Mouse (Mus musculus) liver, embryonic 13.5 days (tissue): ENCODE data around the gene Erp27. TPM values are rescaled to one million over a fixed set of nuclear protein-coding genes. Genes with fewer than 3 reads are reported as not detected.
"Not testable (repeated sequence)": the region's sequence is repeated elsewhere in the genome, so short reads cannot be mapped to it uniquely, and the experiment has no call there.

Experiments used
- ATAC-seq: fragments of 200-750 bp; cut with Nextera tagmentation; 2 replicates; pipeline ENCODE4 v1.8.0; 2017; ENCODE audit warnings: low read depth, mild to moderate bottlenecking, moderate number of reproducible peaks, moderate library complexity
- DNase-seq: peaks from one replicate; pipeline ENCODE4 v3.0.0; 2022
- H3K27ac ChIP-seq: fragments of 300-500 bp; sonication (generic); 2 replicates; pipeline ENCODE4 v1.5.1; 2015; ENCODE audit warnings: moderate library complexity, mild to moderate bottlenecking, inconsistent platforms
- H3K27me3 ChIP-seq: fragments of 300-500 bp; sonication (generic); 2 replicates; pipeline ENCODE4 v1.6.1; 2015; ENCODE audit warnings: mild to moderate bottlenecking, inconsistent platforms
- H3K36me3 ChIP-seq: fragments of 300-500 bp; sonication (generic); 2 replicates; pipeline ENCODE4 v1.6.1; 2015; ENCODE audit warnings: mild to moderate bottlenecking, inconsistent platforms
- H3K4me1 ChIP-seq: fragments of 300-500 bp; sonication (generic); replicated peaks from 2 replicates; pipeline ENCODE4 v1.6.1; 2015; ENCODE audit warnings: inconsistent platforms
- H3K4me2 ChIP-seq: fragments of 300-500 bp; sonication (generic); 2 replicates; pipeline ENCODE4 v1.6.1; 2015; ENCODE audit warnings: inconsistent platforms, mild to moderate bottlenecking, moderate library complexity
- H3K4me3 ChIP-seq: fragments of 300-500 bp; sonication (generic); replicated peaks from 2 replicates; pipeline ENCODE4 v1.5.1; 2015; ENCODE audit warnings: mild to moderate bottlenecking, inconsistent platforms
- H3K9ac ChIP-seq: fragments of 300-500 bp; sonication (generic); 2 replicates; pipeline ENCODE4 v1.6.1; 2015; ENCODE audit warnings: mild to moderate bottlenecking, inconsistent platforms
- H3K9me3 ChIP-seq: fragments of 300-500 bp; sonication (generic); replicated peaks from 2 replicates; pipeline ENCODE4 v1.6.1; 2016; ENCODE audit warnings: inconsistent platforms
- WGBS: fragments of 180-500 bp; shearing (Covaris S2); methylation state at CpG from one replicate; pipeline ENCODE4 v1.1.7; 2015; ENCODE audit not compliant: insufficient replicate concordance; 5-methylcytosine and 5-hydroxymethylcytosine counted together
- polyA plus RNA-seq: library from polyadenylated mRNA; unstranded; fragments of >200 nt; fragmentation: Nextera tagmentation; extraction: Ambion mirVana; gene quantifications from 2 replicates; pipeline ENCODE4 v1.2.1, GENCODE M21; 2015

Gene Erp27
- 0.12 and 0.20 TPM in 2 replicates for polyA plus RNA-seq

DNA sequence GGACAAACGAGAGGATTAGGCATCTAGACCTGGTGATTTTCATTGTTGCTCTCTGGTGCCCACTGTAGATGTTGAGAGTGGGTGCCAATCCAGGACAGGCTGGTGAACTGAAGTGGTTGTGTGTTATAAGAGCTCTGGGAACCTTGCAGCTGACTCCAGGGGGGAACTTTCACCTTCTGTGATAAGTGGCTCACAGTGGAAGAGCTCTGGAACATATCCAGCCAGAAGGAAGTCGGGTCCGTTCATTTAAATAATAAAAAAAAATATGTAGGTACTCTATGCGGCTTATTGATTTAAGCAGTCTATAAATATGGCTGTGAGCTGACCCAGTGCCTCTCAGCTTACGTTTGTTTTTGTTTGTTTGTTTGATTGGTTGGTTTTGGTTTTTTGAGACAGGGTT is at the start of gene Erp27:
Gene Erp27 (minus strand): TSS at position 101 of the 400 bp plus-strand sequence.
- peaks cover 3% of the 10 kb centered on the region; the same call in 1 of the 2 replicates for H3K4me1 ChIP-seq
- no peak for ATAC-seq
- no peak within 1 kb of the TSS for H3K4me3 ChIP-seq
- H3K36me3 ChIP-seq: no peaks in the 10 kb centered on the region; the same call in 1 of the 2 replicates
- no peak for DNase-seq
- H3K4me2 ChIP-seq: no peak within 1 kb of the TSS
- H3K27ac ChIP-seq: no peak within 1 kb of the TSS
- 61% methylated on average over 5 of the region's 5 CpGs for WGBS
- H3K9me3 ChIP-seq: no peaks in the 10 kb centered on the region
- H3K9ac ChIP-seq: no peak within 1 kb of the TSS
- no peaks in the 10 kb centered on the region for H3K27me3 ChIP-seq

- WGBS: 21% methylated on average over 4 of the region's 4 CpGs
- H3K4me3 ChIP-seq, H3K27ac ChIP-seq, H3K27me3 ChIP-seq, H3K9me3 ChIP-seq, H3K36me3 ChIP-seq, H3K4me1 ChIP-seq, H3K4me2 ChIP-seq, H3K9ac ChIP-seq, DNase-seq, ATAC-seq: not testable (repeated sequence)
Observed at GRCm38 (mm10) chr6:136968877-136969276, 46.9 kb upstream of the Erp27 start.

GRCm38 (mm10) chr6:136967466-136967865 is 45.5 kb upstream of the Erp27 start:
- no peak overlapping the region for H3K4me2 ChIP-seq
- H3K27me3 ChIP-seq: no peaks in the 10 kb centered on the region
- H3K4me3 ChIP-seq: no peak overlapping the region
- 36% methylated on average over 4 of the region's 4 CpGs for WGBS
- ATAC-seq (no peak), DNase-seq (no peak)
- no peak overlapping the region for H3K9ac ChIP-seq
- no peaks in the 10 kb centered on the region for H3K36me3 ChIP-seq
- no peaks in the 10 kb centered on the region; the same call in 1 of the 2 replicates for H3K4me1 ChIP-seq
- H3K27ac ChIP-seq: no peak overlapping the region
- H3K9me3 ChIP-seq: no peaks in the 10 kb centered on the region

DNA sequence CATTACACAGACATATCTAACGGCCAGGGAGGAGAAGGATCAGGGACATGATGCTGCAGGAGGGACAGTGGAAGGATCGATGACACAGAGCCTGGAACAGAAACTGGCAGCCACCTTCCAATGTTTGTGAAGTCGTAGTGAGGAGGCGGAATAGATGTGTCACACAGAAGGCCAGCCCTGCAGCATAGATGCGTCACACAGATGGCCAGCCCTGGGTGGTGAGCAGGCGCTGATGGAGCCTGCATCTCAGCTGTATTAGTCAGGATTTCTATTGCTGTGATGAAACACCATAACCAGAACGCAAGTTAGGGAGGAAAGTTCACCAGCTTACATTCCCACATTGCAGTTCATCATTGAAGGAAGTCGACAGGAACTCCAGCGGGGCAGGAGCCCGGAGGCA is 43.9 kb upstream of the Erp27 start:
- no peak overlapping the region for H3K4me3 ChIP-seq
- H3K27me3 ChIP-seq: no peaks in the 10 kb centered on the region
- no peaks in the 10 kb centered on the region for H3K36me3 ChIP-seq
- H3K4me2 ChIP-seq: no peak overlapping the region
- DNase-seq (no peak), ATAC-seq (no peak)
- no peaks in the 10 kb centered on the region; the same call in 1 of the 2 replicates for H3K4me1 ChIP-seq
- WGBS: 69% methylated on average over 10 of the region's 10 CpGs
- H3K27ac ChIP-seq: no peak overlapping the region; the same call in 1 of the 2 replicates
- no peaks in the 10 kb centered on the region for H3K9me3 ChIP-seq
- H3K9ac ChIP-seq: no peak overlapping the region

DNA sequence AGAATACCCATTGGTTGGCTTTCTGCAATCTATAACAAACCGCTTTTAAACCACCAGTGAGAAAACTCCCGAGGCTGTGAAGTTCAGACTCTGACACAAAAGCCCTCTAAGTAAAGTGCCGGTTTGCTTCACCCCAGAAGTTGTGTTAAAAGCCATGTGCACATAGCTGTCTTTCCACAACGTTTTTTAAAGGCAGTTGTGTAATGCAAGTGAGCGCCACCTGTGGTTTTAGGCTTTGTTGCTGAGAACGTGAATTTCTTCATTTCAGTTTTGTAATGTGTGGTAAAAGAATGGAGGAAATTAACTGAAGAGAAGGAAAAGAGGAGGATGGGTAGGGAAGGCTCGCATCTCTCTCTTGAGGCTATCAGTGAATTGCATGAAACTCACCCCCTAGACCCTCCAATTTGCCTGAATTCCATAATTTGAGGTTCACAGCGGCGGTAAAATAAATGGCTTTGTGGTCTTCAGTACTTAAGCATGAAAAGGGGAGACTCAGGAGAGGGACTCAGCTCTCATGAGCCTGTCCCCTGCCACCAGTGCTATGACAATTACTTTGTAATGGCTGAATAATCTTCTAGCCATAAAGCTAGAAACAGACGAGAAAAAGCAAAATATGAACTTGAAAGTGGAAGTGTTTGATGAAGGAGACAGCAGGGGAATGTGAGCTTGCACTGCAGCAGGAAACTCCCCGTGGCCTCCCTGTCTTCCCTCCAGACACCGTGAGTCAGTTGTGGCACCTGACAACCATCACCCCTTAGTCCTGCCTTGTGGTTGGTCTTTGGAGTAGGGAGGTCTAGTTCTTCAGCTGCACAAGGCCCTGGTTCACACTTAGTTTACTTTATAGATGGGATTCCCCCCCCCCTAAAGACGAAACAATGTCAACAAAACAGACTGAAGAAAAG is 42.9 kb upstream of the Erp27 start:
- Histone ChIP-seq H3K9ac (no peak overlapping the region), H3K9me3 (no peaks in the 10 kb centered on the region), H3K27me3 (no peaks in the 10 kb centered on the region), H3K4me2 (no peak overlapping the region), H3K27ac (0 out of 2 replicates have a peak overlapping the region, but pooled peaks have one; percentile 29), H3K4me3 (no peak overlapping the region), H3K4me1 (no peaks in the 10 kb centered on the region; the same call in 1 of the 2 replicates), H3K36me3 (no peaks in the 10 kb centered on the region)
- ATAC-seq (no peak), DNase-seq (no peak)
- WGBS: 32% methylated on average over 13 of the region's 13 CpGs

- Histone ChIP-seq H3K27me3 (no peaks in the 10 kb centered on the region), H3K4me3 (no peak overlapping the region)
Observed at GRCm38 (mm10) chr6:136962957-136963356, 41.0 kb upstream of the Erp27 start.

GRCm38 (mm10) chr6:136959131-136959530 is 37.2 kb upstream of the Erp27 start:
- Histone ChIP-seq H3K9ac (no peak overlapping the region), H3K36me3 (no peaks in the 10 kb centered on the region), H3K27me3 (no peaks in the 10 kb centered on the region), H3K9me3 (no peaks in the 10 kb centered on the region), H3K4me1 (no peaks in the 10 kb centered on the region), H3K4me3 (no peak overlapping the region), H3K27ac (no peak overlapping the region), H3K4me2 (no peak overlapping the region)
- 47% methylated on average over 11 of the region's 11 CpGs for WGBS
- ATAC-seq: no peak
- DNase-seq: no peak

More at GRCm38 (mm10) chr6:136962957-136963356, 41.0 kb upstream of the Erp27 start:
- Histone ChIP-seq H3K9ac (no peak overlapping the region), H3K4me2 (no peak overlapping the region), H3K27ac (no peak overlapping the region), H3K4me1 (no peaks in the 10 kb centered on the region; the same call in 1 of the 2 replicates), H3K9me3 (no peaks in the 10 kb centered on the region), H3K36me3 (no peaks in the 10 kb centered on the region)
- 60% methylated on average over 11 of the region's 11 CpGs for WGBS
- ATAC-seq (no peak), DNase-seq (no peak)

DNA sequence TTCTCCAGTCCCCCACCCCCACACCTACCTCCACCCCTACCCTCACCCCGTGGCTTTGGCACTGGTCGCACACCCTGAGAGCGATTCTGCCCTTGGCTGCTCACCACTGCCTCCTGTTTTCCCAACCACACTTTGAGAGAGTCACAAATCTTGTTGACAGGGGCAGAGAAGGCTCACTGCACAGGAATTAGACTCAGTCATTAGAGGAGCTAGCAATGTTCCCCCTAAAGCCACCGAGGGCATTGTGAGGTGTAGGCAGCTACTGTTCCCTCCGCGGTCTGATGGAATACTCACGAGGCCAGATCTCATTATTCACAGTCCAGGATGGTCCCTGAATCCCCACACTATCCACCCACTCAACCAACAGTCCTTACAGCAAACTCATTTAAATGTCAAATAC is 35.1 kb upstream of the Erp27 start:
- Histone ChIP-seq H3K27me3 (no peaks in the 10 kb centered on the region), H3K27ac (no peak overlapping the region), H3K4me1 (no peaks in the 10 kb centered on the region), H3K4me3 (no peak overlapping the region), H3K9me3 (no peaks in the 10 kb centered on the region), H3K4me2 (no peak overlapping the region), H3K9ac (no peak overlapping the region), H3K36me3 (no peaks in the 10 kb centered on the region)
- 37% methylated on average over 7 of the region's 7 CpGs for WGBS
- ATAC-seq (no peak), DNase-seq (no peak)

DNA sequence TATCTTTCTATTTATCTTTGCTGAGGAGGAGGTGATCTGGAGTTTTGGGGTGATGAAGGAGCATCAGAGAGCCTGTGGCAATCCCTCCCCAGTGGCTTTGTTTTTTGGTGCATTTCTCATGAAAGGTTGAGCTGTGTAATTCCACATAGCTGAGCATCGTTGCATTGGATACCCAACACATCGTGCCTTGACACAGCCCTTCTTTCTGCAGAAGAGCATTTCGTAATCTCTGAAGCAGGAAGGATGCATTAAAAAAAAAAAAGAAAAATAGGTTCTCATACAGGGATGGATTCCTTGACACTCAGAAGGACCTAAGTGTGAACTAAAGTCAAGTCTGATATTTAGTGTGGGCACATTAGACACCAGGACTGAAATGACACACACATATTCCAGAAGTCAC is 33.3 kb upstream of the Erp27 start:
- no peak overlapping the region for H3K4me3 ChIP-seq
- no peaks in the 10 kb centered on the region for H3K9me3 ChIP-seq
- no peak overlapping the region for H3K27ac ChIP-seq
- WGBS: 51% methylated on average over 3 of the region's 3 CpGs
- H3K4me1 ChIP-seq: no peaks in the 10 kb centered on the region
- H3K27me3 ChIP-seq: no peaks in the 10 kb centered on the region
- H3K9ac ChIP-seq: no peak overlapping the region
- no peak for ATAC-seq
- no peak for DNase-seq
- no peak overlapping the region for H3K4me2 ChIP-seq
- H3K36me3 ChIP-seq: no peaks in the 10 kb centered on the region

DNA sequence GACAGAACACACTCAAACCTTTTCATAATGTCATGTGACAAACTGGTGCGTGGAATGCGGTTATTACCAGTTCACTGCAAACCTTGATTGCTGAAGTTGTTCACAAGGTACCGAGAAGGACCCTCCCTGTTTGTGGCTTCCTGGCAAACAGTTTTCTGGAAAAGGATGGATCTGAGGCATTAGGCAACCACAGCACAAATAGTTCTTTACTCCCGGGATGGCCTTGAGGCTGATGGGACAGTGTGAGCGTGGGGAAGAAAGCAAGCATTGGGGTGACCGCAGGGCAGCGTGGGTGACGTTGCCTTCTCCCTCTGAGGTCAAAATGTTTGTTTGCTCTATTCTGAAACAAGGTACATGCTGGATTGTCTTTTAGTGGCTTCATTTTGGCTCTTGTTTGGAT is 32.7 kb upstream of the Erp27 start:
- Histone ChIP-seq H3K27me3 (no peaks in the 10 kb centered on the region), H3K4me3 (no peak overlapping the region), H3K4me2 (no peak overlapping the region), H3K9me3 (no peaks in the 10 kb centered on the region), H3K36me3 (no peaks in the 10 kb centered on the region), H3K9ac (no peak overlapping the region), H3K27ac (no peak overlapping the region), H3K4me1 (no peaks in the 10 kb centered on the region)
- 69% methylated on average over 8 of the region's 8 CpGs for WGBS
- ATAC-seq (no peak), DNase-seq (no peak)

DNA sequence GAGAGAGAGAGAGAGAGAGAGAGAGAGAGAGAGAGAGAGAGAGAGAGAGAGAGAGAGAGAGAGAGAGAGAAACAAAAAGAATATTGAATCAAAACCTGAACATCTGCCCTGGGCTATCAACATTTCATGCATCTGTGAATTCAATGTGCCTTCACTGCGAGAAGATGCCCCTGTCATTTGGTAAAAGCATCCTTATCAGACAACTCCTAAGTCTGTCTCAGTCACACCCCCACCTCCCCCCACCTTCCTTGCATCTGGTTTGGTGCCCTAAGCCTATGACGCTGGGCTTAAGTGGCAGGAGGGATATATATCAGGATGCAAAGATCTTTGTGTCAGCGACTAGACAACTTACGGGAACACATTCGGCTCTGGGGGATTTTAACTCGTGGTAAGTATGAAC is 32.2 kb upstream of the Erp27 start:
- no peaks in the 10 kb centered on the region for H3K36me3 ChIP-seq
- no peak overlapping the region for H3K4me3 ChIP-seq
- no peak for ATAC-seq
- no peak overlapping the region for H3K27ac ChIP-seq
- no peak overlapping the region for H3K4me2 ChIP-seq
- H3K4me1 ChIP-seq: no peaks in the 10 kb centered on the region
- 46% methylated on average over 6 of the region's 6 CpGs for WGBS
- no peaks in the 10 kb centered on the region for H3K27me3 ChIP-seq
- DNase-seq: no peak
- H3K9me3 ChIP-seq: no peaks in the 10 kb centered on the region
- H3K9ac ChIP-seq: no peak overlapping the region

DNA sequence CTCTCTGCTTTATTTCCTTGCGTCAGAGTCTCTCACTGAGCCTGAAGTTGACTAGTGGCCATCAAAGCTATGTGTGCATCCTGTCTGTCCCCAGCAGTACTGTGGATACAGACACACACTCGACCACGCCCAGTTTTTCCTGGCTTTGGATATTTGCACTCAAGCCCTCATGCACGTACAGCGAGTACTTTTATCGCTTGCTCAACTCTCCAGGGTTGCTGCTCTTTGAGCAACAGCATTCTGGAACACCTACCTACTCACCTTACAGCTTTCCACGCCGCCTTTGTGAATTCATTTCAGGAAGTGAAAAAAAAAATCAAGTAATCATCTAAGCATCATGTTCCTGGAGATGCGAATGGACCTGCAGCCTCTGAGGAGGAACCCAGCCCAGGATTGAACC is 30.9 kb upstream of the Erp27 start:
- DNase-seq (no peak), ATAC-seq (no peak)
- Histone ChIP-seq H3K4me1 (no peaks in the 10 kb centered on the region), H3K27ac (no peak overlapping the region), H3K9me3 (no peaks in the 10 kb centered on the region), H3K4me3 (no peak overlapping the region), H3K36me3 (no peaks in the 10 kb centered on the region), H3K27me3 (no peaks in the 10 kb centered on the region), H3K4me2 (no peak overlapping the region), H3K9ac (no peak overlapping the region)
- WGBS: 69% methylated on average over 9 of the region's 9 CpGs
